Comparison of ENCODE assay signal across 11 mouse cellular contexts in the genomic region with DNA sequence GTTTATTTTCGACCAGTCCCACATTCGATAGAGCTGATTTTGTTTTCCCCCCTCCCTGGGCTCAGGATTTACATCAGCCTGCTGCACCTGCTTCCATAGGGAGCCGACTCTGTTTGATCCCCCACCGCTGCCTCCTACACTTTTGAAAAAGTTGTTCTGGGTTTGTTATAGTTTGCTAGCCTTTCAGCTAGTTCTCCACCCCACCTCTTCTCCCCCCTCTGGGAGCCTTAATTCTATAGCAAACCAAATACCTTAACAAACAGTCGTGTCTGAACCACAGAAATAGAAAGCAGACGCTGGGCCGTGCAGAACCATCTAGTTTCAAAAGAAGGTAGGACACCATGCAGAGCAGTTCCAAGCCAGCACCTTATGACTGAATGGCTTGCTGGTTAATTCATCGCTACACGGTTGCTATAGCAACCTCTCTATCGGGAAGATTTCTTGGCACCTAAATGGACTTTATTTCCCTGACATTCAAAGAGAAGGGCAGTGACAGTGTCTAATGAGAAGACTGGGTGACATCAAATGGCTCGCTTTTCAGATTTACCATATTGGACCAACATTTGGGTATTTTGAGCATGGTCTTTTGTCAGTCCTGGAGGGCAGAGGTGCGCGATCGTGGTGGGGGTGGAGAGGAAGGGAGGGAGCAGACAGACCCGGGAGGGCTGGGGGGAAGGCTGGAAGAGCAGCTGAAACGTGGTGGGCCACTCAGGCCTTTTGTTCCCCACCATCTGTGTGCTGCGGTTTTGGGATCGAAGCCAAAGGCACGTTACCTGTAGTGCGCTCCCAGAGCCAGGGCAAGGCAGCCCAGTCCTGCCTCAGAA. TPM values are rescaled to one million over a fixed set of nuclear protein-coding genes. Genes with fewer than 3 reads are reported as not detected.
DNase-seq lines count a peak whose midpoint lies in the region; ATAC-seq lines count a peak whose summit lies in the region.
"Had no signal": no experiment of that assay in that cellular context is flagged by ENCODE, and none has a peak within 500 bp of the region (broad histone marks: within the 10 kb centered on the region; RNA-seq: fewer than 3 reads in every experiment).

No protein-coding gene starts in this region.

- peak overlapping the region; percentile 30 for H3K4me2 ChIP-seq in hindbrain, embryonic 13.5 days
- H3K4me2 ChIP-seq in midbrain, embryonic 16.5 days (ENCODE audit: low read length): peak overlapping the region; percentile 43
- no peak overlapping the region for H3K4me2 ChIP-seq in liver, embryonic 12.5 days
- H3K4me2 ChIP-seq: liver, embryonic 13.5 days had no signal

- no peaks in the 10 kb centered on the region for H3K36me3 ChIP-seq in hindbrain, embryonic 13.5 days
- no peaks in the 10 kb centered on the region for H3K36me3 ChIP-seq in midbrain, embryonic 16.5 days (ENCODE audit: control insufficient read depth, insufficient read depth, low read length)
- no peaks in the 10 kb centered on the region for H3K36me3 ChIP-seq in liver, embryonic 12.5 days
- H3K36me3 ChIP-seq: liver, embryonic 13.5 days had no signal

- DNase-seq in brain, adult 2 months (ENCODE audit: low read depth, low spot score): peak; percentile 74
- DNase-seq in embryo, embryonic 11 days: peak; percentile 54
- no peak for DNase-seq in spleen, postnatal 14 days (ENCODE audit: low spot score in 2 of 2)
- no peak for DNase-seq in lung, postnatal 4 days
- DNase-seq: cerebellum, adult 2 months; gastrocnemius, postnatal 14 days; kidney, adult 8-10 months; liver, embryonic 13.5 days had no signal

- no peak overlapping the region for H3K9ac ChIP-seq in hindbrain, embryonic 13.5 days
- H3K9ac ChIP-seq in midbrain, embryonic 16.5 days (ENCODE audit: low read depth, low read length): peak overlapping the region; percentile 28; the same call in 1 of the 2 replicates
- no peak overlapping the region; the same call in 1 of the 2 replicates for H3K9ac ChIP-seq in liver, embryonic 12.5 days
- H3K9ac ChIP-seq: liver, embryonic 13.5 days had no signal

- 11% methylated on average over 20 of the region's 20 CpGs for WGBS in hindbrain, embryonic 13.5 days
- 5% methylated on average over 20 of the region's 20 CpGs for WGBS in midbrain, embryonic 16.5 days
- WGBS in liver, embryonic 12.5 days (ENCODE audit: insufficient replicate concordance): 70% methylated on average over 20 of the region's 20 CpGs

- peak; percentile 86 for ATAC-seq in hindbrain, embryonic 13.5 days (ENCODE audit: low FRiP score)
- peak; percentile 94 for ATAC-seq in midbrain, embryonic 16.5 days
- no peak for ATAC-seq in liver, embryonic 12.5 days

- no peaks in the 10 kb centered on the region for H3K27me3 ChIP-seq in hindbrain, embryonic 13.5 days
- H3K27me3 ChIP-seq in midbrain, embryonic 16.5 days (ENCODE audit: control insufficient read depth, insufficient read depth, low read depth, low read length): no peaks in the 10 kb centered on the region
- H3K27me3 ChIP-seq in liver, embryonic 12.5 days (replicated peaks): no peaks in the 10 kb centered on the region
- H3K27me3 ChIP-seq: liver, embryonic 13.5 days had no signal

- peaks cover 66% of the 10 kb centered on the region for H3K4me1 ChIP-seq in hindbrain, embryonic 13.5 days (replicated peaks)
- H3K4me1 ChIP-seq in midbrain, embryonic 16.5 days (ENCODE audit: control insufficient read depth, insufficient read depth, low read length): peaks cover 36% of the 10 kb centered on the region
- peaks cover 26% of the 10 kb centered on the region for H3K4me1 ChIP-seq in liver, embryonic 12.5 days

- H3K4me3 ChIP-seq in hindbrain, embryonic 13.5 days: peak overlapping the region; percentile 1; the same call in 1 of the 2 replicates
- peak overlapping the region; percentile 11; the same call in 1 of the 2 replicates for H3K4me3 ChIP-seq in midbrain, embryonic 16.5 days (ENCODE audit: low read depth, low read length)
- no peak overlapping the region for H3K4me3 ChIP-seq in liver, embryonic 12.5 days
- H3K4me3 ChIP-seq: liver, embryonic 13.5 days had no signal

- no peaks in the 10 kb centered on the region for H3K9me3 ChIP-seq in hindbrain, embryonic 13.5 days
- no peaks in the 10 kb centered on the region for H3K9me3 ChIP-seq in midbrain, embryonic 16.5 days (replicated peaks; ENCODE audit: control insufficient read depth, low read length, poor library complexity, severe bottlenecking)
- no peaks in the 10 kb centered on the region for H3K9me3 ChIP-seq in liver, embryonic 12.5 days (replicated peaks)
- H3K9me3 ChIP-seq: liver, embryonic 13.5 days had no signal

- peak overlapping the region; percentile 89 for H3K27ac ChIP-seq in hindbrain, embryonic 13.5 days
- peak overlapping the region; percentile 89 for H3K27ac ChIP-seq in midbrain, embryonic 16.5 days (ENCODE audit: low read length)
- H3K27ac ChIP-seq in liver, embryonic 12.5 days: no peak overlapping the region

RNA-seq across cellular contexts. Expression of gene Gm10260, which starts 13.2 kb away (rescaled TPM):
- 3.2 and 3.5 TPM in 2 replicates for polyA plus RNA-seq in hindbrain, embryonic 13.5 days (2015; fragmentation: Nextera tagmentation; extraction: Ambion mirVana)
- 3.6 and 4.0 TPM in 2 replicates for polyA plus RNA-seq in midbrain, embryonic 16.5 days (2015; fragmentation: Nextera tagmentation; extraction: Ambion mirVana)
- 3.4 and 5.3 TPM in 2 replicates for polyA plus RNA-seq in liver, embryonic 12.5 days (2016; fragmentation: Nextera tagmentation; extraction: Ambion mirVana)

Comparison
In these comparisons a context has a peak if more than half of its experiments do, and no peak if none do; other contexts are left out.
1. DNase-seq: peak in brain, adult 2 months (single experiment) and embryo, embryonic 11 days (single experiment); none in spleen, postnatal 14 days (0 of 2) and lung, postnatal 4 days (0 of 2).